Mouse (Mus musculus) right cerebral cortex, postnatal 25 days (tissue): ENCODE data around the gene Prkcz.

Source experiments
- DNase-seq: peaks from one replicate; pipeline ENCODE4 v3.0.0; 2022

The Prkcz gene

DNA sequence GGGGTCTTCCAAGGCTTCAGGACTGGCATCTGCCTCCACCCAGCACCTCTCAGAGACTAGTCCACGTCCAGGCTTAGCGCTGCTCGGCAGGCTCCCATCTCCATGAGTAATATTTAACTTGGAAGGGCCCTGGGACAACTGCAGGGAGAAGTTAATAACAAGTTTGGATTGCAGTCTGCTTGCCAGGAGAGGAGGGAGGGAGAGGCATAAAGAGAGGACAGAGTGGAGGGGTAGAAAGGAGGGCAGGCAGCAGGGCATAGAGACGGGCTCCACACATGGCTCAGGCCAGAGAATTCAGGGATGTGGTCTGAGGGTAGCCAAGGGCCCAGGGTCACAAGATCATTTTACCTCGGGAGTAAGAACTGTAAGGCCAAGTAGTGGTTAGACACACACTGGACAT is 122.9 kb downstream of the Prkcz start:
- DNase-seq: no peak

DNA sequence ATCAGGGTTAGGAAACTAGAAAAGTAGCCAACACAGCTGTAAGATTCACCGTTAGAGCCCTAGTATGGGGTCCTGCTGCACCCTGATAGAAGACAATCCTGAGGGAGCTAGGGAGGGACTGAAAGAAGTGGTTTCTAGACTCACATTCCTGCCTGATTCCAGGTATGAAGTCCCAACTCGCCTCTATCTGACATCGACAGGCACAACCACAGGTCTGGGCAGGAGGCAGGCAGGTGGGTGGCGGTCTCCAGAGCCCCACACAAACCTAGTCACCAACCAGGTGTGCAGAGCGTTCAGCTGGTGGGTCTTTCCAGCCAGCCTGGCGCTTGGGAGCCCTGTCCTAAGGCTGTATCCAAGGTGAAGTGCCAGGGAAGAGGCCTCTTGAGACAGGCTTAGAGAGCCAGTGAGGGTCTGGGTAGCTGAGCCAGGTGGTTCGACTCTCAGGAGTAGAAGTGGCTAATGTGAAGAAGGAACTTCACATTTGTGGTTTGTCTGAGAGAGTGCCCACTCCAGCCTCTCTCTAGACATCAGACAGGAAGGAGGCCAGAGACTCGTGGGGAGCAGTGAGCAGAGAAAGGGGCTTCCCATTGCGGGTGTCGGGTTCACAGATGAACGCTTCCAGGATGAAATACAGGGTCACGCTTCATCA is 124.3 kb downstream of the Prkcz start:
- DNase-seq: no peak

DNA sequence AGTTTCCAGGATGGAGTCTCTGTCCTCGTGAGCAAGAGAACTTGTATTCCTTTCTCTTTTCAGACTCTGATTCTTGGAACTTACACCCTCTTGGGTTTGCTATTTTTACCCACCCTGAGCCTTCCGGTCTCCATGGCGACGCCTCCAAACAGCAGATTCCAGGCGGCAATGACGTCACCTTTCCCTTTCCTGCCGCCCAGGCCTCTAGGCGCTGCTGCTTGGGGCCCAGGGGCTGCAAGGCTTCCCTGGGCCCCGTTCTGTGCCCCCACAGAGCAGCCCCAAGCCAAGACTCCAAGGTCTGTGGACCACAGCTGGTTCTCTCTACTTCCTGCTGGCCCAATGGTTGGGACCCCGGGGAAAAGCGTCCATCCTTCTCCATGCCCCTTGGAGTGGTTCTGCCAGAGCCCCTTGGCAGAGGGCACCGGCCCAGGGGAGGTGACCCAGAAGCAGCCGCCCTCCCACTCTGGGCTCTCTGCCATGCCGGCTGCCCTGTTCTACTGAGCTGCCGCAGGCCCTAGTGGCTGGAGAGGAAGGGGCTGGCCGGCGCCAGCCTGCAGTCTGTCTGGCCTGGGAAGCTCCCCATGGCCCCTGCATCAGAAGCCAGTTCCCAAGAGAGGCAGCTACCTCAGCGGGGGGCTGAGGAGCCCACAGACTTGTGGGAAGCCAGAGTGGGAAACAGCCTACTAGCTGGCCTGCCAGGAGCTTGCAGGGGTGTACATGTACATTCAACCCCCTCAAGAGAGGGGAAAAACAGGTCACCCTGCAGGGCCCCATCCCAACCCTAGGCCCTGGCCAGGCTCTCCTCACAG is 125.6 kb downstream of the Prkcz start:
- peak; percentile 92 for DNase-seq

DNA sequence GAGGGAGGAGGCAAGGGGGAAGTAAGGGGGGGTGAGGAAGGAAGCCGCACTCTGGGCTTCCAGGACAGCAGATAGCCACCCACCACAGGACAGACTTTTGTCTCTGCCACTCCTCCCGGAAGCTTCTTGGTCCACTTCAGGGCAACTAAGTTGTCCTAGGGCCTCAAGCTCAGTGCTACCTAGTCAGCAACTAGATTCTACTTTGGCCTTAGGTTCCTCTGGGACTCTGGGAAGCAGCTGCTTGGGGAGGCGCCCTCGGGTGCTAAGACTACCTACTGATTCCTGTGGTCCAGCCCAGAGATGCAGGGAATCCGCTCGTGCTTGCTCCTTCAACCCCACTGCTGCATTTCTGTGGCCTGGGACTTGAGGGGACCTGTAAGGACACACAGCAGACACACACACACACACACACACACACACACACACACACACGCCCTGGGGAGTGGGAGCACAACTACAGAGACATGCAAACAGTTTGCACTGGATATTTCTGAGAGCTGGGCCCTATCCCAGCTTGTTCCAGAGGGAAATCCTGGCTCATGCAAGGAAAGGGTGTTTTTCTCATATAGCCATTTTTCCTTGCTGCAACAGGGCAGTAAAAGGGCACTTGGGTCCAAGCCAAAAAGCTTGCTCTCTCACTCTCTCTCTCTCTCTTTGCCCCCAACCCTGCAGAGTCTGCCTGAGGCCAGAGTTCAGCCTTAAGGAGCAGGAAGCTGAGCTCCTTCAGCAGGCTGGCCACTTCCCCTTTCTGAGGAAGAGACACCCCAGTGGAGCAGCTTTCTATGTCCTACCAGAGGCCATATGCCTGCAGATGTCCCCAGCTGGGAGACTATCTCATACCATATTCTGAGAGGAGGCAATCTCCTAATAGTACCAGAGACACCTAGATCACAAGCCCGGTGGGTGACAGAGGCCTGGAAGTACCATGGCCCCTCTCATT is 126.5 kb downstream of the Prkcz start:
- DNase-seq: no peak

DNA sequence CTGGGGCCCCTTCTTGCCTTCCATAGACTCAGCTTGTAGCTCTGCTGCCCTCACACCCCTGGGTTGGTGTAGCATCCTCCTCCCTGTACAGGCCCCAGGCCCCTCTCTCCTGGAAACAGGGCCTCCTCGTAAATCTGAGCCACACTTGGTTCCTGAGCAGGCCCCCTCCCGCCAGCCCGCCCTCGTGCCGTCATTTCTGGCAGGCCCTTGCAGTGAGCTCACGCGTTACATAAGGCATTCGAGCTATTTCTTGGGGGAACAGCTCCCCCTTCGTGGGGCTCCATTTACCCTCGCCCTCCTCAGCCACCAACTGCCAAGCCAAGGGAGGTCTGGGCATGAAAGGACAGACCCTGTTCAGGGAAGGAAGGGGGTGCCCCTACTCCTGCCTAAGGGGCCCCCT is 127.3 kb downstream of the Prkcz start:
- peak; percentile 89 for DNase-seq

DNA sequence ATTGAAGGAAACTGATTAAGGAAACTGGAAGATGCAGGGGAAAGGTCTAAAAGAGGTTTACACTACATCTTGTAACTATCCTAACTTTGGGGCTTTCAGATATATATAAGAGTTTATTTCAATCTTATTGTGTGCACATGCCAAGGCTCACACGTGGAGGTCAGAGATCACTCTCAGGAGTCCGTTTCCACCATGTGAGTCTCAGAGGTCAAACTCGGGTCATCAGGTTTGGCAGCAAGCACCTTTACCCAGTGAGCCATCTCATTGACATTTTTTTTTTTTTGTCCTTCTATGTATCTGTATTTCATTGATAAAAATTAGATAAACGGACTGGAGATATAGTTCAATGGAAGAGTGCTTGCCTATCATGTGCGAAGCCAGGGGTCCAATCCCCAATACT is 132.7 kb downstream of the Prkcz start:
- no peak for DNase-seq

DNA sequence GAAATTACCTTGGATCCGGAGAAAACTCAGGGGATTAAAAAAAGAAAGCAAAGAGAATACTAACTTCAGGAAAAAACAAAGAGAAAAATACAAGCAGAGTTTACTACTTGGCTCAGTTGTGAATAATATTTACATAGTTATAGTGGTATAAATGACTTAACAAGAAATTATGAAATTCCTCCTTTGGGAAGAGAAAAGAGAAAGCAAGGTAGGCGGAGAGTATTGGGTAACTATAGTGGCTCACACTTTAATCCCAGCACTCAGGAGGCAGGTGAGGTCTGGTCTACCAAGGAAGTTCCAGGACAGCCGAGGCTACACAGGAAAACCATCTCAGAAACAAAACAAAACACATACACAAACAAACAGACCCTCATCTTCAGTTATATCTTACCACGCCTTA is 133.2 kb downstream of the Prkcz start:
- no peak for DNase-seq

DNA sequence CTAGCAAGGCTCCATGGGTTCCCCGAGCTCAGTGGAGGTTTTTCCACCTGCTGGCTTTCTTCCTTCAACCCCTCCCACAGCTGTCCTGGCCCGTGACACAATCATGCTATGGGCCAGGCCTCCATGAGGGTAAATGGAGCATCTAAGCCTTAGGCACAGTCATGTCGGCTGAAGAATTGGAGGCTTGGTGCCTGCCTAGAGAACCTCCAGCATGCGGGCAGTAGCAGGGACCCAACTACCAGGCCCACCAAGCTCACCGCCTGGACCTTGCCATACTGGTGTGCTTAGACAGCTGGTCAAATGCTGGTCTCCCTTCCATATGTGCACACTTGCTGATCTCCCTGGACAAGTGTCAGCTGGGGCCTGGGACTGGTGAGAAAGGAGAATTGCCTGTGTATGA is 135.2 kb downstream of the Prkcz start:
- no peak for DNase-seq

DNA sequence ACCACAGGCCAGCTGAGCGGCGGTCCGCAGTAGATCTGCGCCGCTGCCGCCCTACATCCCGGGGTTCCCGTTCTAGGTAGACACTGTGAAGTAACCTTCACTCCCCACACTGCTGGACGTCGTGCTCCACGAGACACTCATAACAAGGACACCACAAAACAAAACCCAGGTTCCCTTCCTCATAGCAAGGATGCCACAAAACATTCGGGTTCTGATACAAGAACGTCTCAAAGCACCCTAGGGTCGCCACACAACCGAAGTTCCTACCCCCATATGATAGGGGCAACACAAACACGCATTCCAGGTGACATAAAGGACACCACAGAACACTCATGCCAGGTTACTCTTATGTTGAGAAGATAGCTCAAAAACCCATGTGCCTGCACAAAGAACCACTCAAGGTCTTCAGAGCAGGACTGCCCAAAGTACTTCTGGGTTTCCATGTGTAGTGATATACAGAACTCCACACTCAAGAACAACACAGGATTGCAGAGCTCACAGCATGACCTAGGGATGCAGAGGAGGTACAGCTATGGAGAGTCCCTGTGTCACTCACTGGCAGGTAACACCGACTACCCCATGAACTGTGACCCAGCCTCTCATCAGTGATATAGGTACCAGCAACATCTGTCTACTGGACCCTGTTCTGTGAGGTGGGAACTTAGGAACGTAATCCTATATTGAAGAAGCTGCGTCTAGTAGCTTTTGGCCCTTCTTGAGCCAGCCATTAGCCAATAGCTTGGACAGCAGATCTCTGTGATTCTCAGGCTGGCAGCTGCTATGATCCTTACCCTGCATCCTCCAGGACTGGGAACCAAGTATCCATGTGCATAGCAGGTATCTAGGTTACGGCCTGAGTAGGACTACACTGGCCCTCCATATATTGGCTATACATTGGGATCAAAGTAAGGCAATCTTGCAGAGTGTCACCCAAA is 137.3 kb downstream of the Prkcz start:
- no peak for DNase-seq

DNA sequence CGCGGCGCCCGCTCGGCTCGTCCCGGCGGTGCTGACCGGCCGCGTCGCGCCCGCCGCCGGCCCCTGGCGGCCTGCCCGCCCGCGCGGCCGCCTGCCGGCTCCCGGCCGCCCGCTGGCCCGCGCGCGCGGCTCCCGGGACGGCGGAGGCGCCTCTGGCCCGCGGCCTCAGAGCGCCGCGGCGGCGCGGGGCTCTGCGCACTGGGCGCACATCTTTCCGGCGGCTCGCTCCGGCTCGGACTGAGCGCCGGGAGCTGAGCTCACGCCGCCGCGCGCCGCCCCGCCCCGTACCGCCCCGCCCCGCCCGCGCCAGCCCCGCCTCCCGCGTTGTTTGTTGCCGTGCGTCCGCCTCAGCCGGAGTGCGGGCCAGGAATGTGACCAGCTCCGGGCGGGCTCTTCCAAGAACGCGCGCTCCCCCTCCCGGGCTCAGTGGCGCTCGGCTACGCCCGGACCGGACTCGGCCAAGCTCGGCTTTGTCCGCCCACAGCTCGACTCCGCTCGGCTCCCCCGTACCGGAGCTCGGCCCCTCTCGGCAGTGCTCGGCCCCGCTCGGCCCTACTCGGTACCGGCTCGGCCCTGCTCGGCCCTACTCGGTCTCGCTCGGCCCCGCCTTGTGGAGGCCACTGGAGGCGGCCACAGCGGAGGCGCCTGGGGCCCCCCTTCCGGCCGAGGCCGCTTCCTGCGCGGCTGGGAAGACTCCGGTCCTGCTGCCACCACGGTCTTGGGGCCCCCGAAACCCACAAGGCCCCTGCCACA is 138.1 kb downstream of the Prkcz start:
- DNase-seq: peak; percentile 100

DNA sequence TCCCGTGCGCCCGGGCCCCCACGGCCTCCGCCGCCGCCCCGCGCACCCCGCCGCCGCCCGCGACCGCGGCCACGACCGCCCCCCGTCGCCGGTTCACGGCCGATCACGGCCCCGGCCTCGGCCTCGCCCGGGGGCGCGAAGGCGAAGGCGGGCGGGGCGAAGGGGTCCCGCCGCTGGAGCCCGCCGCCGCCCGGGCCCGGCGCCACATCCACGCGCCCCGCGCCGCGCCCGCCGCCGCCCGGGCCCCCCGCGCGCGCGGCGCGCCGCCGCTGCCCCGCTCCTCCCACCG is 138.7 kb downstream of the Prkcz start, which contains the start of gene Ski:
Gene Ski, minus strand, starts transcription at position 41 of the 289 bp plus-strand sequence.
- no peak for DNase-seq

DNA sequence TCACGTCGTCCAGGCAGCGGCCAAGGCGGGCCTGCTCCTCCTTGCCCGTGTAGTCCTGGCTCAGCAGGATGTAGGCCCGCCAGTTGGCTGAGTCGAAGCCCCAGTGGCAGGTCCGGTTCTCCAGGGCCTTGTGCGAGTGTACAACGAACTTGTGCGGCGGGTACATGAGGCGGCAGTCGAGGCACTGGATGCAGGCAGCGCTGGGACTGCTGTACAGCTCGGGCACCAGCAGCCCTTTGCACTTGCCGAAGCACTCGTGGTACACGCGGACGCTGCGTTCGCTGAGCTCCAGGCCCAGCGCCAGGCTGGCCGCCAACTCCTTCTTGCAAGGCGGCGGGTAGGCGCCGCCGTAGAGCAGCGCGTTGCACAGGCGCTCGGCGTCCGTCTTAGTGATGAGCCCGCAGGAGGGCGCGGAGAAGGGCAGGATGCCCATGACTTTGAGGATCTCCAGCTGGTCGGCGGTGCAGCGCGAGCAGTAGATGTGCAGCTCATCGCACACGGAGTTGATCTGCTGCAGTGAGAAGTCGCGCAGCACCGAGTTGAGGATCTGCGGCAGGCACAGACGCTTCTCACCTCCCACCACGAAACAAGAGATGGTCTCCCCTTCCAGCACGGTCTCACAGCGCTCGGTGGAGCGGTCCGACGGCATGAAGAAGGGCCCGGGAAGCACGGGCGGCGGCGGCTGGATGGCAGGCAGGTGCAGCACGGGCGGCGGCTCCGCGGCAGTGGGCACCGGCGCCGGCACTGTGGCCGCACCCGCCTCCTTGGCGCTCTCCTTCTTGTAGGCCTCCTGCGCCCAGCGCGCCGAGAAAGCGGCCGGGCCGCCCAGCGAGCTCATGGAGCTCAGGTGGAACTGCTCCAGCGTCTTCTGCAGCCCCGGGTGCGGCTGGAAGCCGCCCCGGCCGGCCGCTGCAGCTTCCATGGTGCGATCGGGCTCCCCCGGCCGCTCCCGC is 139.3 kb downstream of the Prkcz start:
- DNase-seq: peak; percentile 81

DNA sequence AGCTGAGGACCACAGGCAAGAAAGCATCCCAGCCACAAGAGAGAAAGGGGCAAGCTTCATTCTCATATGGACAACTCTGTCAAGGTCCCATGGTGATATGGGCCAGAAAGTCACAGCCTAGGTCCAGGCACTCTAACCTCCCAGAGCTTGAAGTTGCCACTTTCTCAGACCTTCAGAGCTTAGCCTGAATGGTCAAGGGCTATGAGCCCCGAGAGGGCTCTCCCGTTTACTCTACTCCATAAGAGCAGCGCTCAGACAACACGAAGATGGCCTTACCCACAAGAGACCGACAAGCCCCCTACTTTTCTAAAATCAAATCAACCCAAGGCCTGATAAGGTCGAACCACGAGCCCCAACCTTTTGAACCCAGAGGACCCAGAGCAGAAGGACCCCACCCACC is 140.1 kb downstream of the Prkcz start:
- DNase-seq: no peak

DNA sequence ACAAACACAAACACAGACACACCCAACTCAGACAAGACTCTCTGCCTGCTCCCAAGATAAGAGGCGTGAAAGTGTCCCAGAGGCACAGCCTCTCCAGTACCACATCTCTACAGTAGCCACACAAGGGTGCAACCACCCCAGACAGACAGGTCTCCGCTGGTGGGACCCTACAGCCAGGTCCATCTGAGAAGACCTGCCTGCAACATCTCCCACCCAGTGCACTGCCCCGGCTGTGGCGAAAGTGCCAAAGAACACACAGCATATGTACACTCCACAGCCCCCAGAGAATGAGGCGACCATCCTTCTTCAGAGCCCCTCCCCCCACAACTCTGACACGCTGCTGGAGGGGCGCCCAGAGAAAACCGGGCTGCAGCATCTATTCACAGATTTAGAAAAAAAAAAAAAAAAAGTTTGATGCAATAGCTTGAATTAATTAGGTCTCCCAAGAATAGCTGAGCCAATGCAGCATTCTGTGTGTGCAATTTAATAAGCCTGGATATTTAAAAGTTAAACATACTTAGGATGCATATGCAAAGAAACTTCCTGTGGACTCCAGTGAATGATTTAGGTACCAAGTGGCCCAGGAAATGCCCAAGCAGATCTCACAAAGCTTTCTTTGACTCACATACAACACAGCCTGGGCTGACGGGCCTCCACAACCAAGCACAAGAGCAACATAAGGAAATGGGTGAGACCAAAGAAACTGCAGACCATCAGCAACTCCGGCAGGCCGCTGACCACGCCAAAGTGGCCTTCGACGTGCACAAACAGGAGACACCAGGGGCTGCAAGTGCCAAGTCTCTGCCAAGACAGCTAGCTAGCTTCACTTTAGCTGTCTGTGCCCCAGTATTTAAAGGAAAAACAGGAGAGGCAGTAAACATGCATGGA is 140.7 kb downstream of the Prkcz start:
- no peak for DNase-seq

DNA sequence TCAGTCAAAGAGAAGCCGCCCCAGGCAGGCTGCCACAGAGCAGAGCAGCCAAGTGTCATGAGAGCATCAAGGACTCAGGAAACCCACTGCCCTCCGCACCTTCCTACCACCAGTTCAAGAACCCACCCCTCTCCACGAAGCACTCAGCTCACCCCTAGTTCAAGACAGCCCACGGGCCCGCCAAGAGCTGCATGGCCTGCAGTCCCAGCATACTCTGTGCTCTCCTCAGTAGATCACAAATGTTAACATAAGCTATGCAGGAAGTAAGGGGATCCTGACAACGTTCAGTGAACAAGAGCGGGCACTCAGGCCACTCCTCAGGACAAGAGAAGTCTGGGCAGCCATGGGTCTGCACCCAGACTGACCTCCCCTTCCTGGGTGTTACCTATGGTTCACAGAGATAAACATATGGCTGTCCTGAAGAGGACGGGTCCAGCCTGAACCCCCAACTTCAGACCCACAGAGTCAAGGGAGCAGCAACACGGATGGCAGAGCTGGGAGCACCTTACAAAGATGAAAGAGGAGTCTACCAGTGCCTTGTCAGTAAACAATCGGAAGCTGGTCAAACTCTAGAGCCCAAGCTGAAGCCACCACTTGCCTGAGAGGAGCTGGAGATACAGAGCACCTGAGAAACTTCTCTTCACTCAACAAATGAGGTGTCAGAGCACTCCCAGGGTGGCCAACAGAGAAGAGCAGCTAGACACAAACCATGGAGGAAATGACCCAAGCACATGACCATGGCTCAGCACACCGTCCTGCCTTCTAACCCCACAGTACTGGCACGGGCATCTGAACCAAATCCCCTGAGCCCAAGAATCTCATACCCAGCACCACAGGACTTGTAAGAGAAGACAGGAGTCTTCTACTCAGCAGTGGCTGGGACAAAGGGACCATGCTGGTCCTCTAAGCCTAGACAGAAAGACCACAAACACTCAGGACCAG is 141.6 kb downstream of the Prkcz start:
- no peak for DNase-seq

DNA sequence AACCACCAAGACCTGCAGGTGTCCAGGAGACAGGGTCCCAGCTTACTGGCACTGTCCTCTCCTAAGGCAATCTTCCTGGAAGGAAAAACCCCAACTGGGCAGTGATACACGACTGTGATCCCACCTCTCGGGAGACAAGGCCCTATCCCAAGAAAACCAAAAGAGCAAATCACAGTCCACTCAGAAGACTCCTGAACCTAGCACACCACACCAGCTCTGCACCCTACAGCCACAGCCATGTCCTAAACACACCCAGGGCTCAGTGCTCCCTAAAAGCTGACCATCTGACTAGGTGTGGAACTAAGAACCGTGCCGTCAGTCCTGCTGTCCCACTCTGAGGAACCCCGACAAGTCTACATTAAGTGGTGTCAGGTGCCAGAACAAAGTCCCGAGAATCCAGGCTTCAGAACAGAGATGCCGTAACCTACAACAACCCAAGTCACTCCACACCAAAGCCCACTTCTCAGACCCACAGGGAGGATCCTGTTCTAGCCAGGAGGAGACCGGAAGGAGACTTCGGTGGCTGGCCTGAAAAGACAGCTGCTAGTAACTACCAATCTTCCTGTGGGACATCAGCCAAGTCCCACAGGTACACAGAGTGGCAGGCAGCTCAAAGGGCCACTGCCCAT is 142.9 kb downstream of the Prkcz start:
- no peak for DNase-seq

DNA sequence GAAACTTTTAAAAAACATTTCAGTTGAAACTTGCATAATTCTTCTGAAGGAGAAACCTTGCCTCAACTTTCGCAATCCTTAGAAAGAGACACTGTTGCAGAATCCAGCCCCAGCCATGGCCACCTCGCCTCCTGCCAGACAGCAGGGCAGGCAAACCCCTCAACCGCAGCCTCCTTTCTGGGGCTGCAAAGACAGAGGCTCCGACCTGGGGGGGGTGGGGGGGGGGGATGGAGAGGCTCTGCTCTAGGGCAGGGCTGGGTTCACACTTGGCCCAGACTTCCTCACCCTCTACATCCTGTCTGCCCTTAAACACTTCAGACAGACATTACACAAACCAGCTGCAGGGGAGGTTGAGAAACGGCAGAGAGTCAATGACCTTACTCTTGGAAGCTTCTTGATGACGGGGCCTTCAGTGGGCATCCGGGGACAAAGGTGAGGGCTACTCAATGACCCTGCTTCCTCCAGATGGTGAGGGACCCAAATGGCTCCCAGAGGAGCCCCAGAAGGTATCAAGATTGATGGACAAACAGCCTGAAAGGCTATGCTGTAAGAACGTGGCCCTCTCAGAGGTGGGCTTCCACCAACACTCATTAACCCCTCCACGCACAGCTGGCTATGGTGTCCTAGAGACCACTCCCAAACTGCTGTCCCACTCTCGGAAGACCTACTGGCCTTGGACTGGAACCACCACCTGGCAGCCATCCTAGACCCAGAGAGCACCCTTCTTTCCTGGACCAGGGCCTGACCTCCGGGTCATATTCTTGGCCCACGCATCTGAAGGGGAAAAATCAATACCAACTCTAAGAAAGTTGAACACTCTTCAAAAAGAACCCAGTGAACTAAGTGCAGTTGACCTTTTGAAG is 143.7 kb downstream of the Prkcz start:
- no peak for DNase-seq
